Mouse (Mus musculus) MEL (cell line): ENCODE data around the gene Btbd3. TPM values are rescaled to one million over a fixed set of nuclear protein-coding genes. Genes with fewer than 3 reads are reported as not detected.

ENCODE experiments used
- DNase-seq: peaks from one replicate; pipeline ENCODE4 v3.0.0; 2011; ENCODE audit warnings: low read depth, low spot score
- H3K27ac ChIP-seq: 2 replicates; pipeline ENCODE4 v1.5.1; 2012; ENCODE audit warnings: low read depth, mild to moderate bottlenecking, control low read depth, low read length, moderate library complexity; ENCODE audit not compliant: control insufficient read depth
- H3K27me3 ChIP-seq, 2 experiments: fragments of 150-350 bp in 1 of 2; sonication (generic) in 1 of 2; 2 replicates each; pipeline ENCODE4 v1.6.1; 2012; ENCODE audit warnings: low read length in 2 of 2, mild to moderate bottlenecking in 2 of 2, improper control_type of control experiment in 1 of 2, moderate library complexity in 1 of 2; ENCODE audit not compliant: insufficient read depth in 2 of 2, control insufficient read depth in 1 of 2
- H3K36me3 ChIP-seq, 2 experiments: 2 replicates each; pipeline ENCODE4 v1.6.1; 2012 to 2014; ENCODE audit warnings: low read length in 2 of 2, improper control_type of control experiment in 1 of 2, inconsistent platforms in 1 of 2, mild to moderate bottlenecking in 1 of 2; ENCODE audit not compliant: insufficient read depth in 2 of 2, control insufficient read depth in 1 of 2
- H3K4me1 ChIP-seq, 2 experiments: fragments of 150-350 bp in 1 of 2; sonication (generic) in 1 of 2; 2 replicates each; pipeline ENCODE4 v1.6.1; 2012; ENCODE audit warnings: low read length in 2 of 2, improper control_type of control experiment in 1 of 2, mild to moderate bottlenecking in 1 of 2; ENCODE audit not compliant: insufficient read depth in 2 of 2, control insufficient read depth in 1 of 2
- H3K4me3 ChIP-seq, 2 experiments: fragments of 150-350 bp in 1 of 2; sonication (generic) in 1 of 2; 2 replicates each; pipeline ENCODE4 v1.5.1; 2012; ENCODE audit warnings: low read depth in 2 of 2, low read length in 2 of 2, mild to moderate bottlenecking in 2 of 2, moderate library complexity in 2 of 2, control low read depth in 1 of 2, improper control_type of control experiment in 1 of 2; ENCODE audit not compliant: control insufficient read depth in 1 of 2, insufficient read depth in 1 of 2
- H3K79me2 ChIP-seq: 2 replicates; pipeline ENCODE4 v1.6.1; 2012; ENCODE audit warnings: mild to moderate bottlenecking, low read length, moderate library complexity; ENCODE audit not compliant: control insufficient read depth, poor library complexity, insufficient read depth
- H3K9ac ChIP-seq: 2 replicates; pipeline ENCODE4 v1.6.1; 2012; ENCODE audit warnings: low read depth, mild to moderate bottlenecking, control low read depth, low read length, moderate library complexity; ENCODE audit not compliant: control insufficient read depth, poor library complexity, severe bottlenecking
- H3K9me3 ChIP-seq: fragments of 150-350 bp; sonication (generic); replicated peaks from 2 replicates; pipeline ENCODE4 v1.6.1; 2012; ENCODE audit warnings: mild to moderate bottlenecking, low read length, improper control_type of control experiment, moderate library complexity; ENCODE audit not compliant: insufficient read depth
- BHLHE40 ChIP-seq: IDR thresholded peaks from 2 replicates; pipeline ENCODE4 v1.6.1; 2012; ENCODE audit warnings: low read depth, mild to moderate bottlenecking, inconsistent platforms, low read length, improper control_type of control experiment, borderline replicate concordance
- GATA1 ChIP-seq: IDR thresholded peaks from 2 replicates; pipeline ENCODE4 v1.6.1; 2011; ENCODE audit warnings: low read depth, low read length, improper control_type of control experiment
- MAX ChIP-seq: IDR thresholded peaks from 2 replicates; pipeline ENCODE4 v1.6.1; 2011; ENCODE audit warnings: low read length, improper control_type of control experiment
- NELFE ChIP-seq: IDR thresholded peaks from 2 replicates; pipeline ENCODE4 v1.6.1; 2011; ENCODE audit warnings: low read depth, low read length, improper control_type of control experiment
- POLR2AphosphoS2 ChIP-seq: IDR thresholded peaks from 2 replicates; pipeline ENCODE4 v1.6.1; 2011; ENCODE audit warnings: low read length, improper control_type of control experiment
- RAD21 ChIP-seq: IDR thresholded peaks from 2 replicates; pipeline ENCODE4 v1.6.1; 2011; ENCODE audit warnings: mild to moderate bottlenecking, low read depth, low read length, improper control_type of control experiment
- SIN3A ChIP-seq: IDR thresholded peaks from 2 replicates; pipeline ENCODE4 v1.6.1; 2012; ENCODE audit warnings: low read length, improper control_type of control experiment, inconsistent platforms
- TBP ChIP-seq: IDR thresholded peaks from 2 replicates; pipeline ENCODE4 v1.8.0; 2011; ENCODE audit warnings: low read depth, low read length, improper control_type of control experiment
- TCF12 ChIP-seq: IDR thresholded peaks from 2 replicates; pipeline ENCODE4 v1.6.1; 2014; ENCODE audit warnings: low read depth, mild to moderate bottlenecking, inconsistent platforms, low read length, improper control_type of control experiment, moderate library complexity
- ZKSCAN1 ChIP-seq: IDR thresholded peaks from 2 replicates; pipeline ENCODE4 v1.6.1; 2012; ENCODE audit warnings: low read depth, mild to moderate bottlenecking, inconsistent platforms, low read length, improper control_type of control experiment, moderate library complexity
- ZNF384 ChIP-seq: IDR thresholded peaks from 2 replicates; pipeline ENCODE4 v1.6.1; 2012; ENCODE audit warnings: low read depth, mild to moderate bottlenecking, inconsistent platforms, low read length, improper control_type of control experiment
- polyA plus RNA-seq, 2 experiments: library from polyadenylated mRNA; stranded (reverse) in 1 of 2; unstranded in 1 of 2; fragments of >175 nt in 1 of 2; fragments of >200 nt in 1 of 2; gene quantifications; 2 replicates each; pipeline versions ENCODE4 v1.2.1 to v1.2.4; 2012; ENCODE audit warnings: low replicate concordance in 2 of 2, low read depth in 1 of 2; ENCODE audit not compliant: insufficient read length in 2 of 2, insufficient read depth in 1 of 2, missing spikeins in 1 of 2
- total RNA-seq: library from RNA; depleted of rRNA; stranded (reverse); fragments of 300-350 nt; gene quantifications from 2 replicates; pipeline ENCODE4 v1.2.3, GENCODE M21; 2012

Gene Btbd3
- total and polyA plus RNA-seq, 3 experiments: not detected

DNA sequence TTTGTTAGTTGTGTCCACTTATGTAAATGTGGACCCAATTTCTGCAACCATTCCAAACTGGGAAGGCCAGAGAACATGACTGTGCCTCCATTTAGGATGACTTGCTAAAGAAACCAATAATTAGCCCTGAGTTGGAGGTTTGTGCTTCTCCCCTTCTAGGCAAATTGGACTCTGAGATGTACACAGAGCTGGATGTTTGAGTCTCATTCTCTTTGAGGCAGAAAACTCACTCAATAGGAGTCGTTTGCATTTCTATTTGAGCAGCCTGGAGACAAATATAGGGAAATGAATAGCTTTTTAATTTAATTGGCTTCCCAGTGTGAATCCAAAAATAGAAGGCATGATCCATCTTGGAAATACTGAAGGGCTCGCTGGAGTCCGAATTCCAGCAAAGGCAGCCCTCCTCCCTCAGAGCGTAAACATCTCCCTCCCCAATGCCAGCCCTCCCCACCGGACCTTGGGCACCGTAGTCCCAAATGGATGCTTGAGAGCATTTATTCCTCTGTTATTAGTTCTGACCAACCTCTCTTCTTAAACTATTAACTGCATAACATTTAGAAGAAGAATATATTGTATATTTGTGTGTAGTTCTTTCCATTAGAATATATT lies 81.6 kb downstream of the Btbd3 start:
- H3K9ac ChIP-seq: no peak overlapping the region
- no peak overlapping the region for H3K27ac ChIP-seq
- H3K36me3 ChIP-seq: no peaks in the 10 kb centered on the region
- H3K27me3 ChIP-seq: no peaks in the 10 kb centered on the region
- DNase-seq: no peak
- TF ChIP-seq ZKSCAN1 (no peak), NELFE (no peak), SIN3A (no peak), MAX (no peak), BHLHE40 (no peak), RAD21 (no peak)
- no peaks in the 10 kb centered on the region for H3K9me3 ChIP-seq
- no peak overlapping the region for H3K4me3 ChIP-seq
- no peaks in the 10 kb centered on the region for H3K79me2 ChIP-seq
- no peaks in the 10 kb centered on the region for H3K4me1 ChIP-seq

DNA sequence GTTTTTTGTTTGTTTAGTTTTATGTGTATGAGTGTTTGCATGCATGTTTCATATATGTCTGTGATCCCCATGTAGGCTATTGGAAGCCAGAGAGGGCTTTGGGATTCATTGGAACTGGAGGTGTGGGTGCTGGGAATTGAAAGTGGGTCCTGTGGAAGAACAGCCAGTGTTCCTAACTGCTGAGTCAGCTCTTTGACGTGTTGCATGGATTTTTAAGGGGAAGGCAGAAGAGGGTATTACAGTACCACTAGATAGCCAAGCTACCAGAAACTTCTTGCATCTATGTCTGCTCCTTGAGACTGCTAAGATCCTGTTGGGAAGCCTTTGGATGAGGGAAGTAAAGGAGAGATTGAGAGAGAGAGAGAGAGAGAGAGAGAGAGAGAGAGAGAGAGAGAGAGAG lies 82.2 kb downstream of the Btbd3 start:
- no peak for DNase-seq
- Histone ChIP-seq H3K27ac (no peak overlapping the region), H3K4me3 (no peak overlapping the region), H3K27me3 (no peaks in the 10 kb centered on the region), H3K4me1 (no peaks in the 10 kb centered on the region), H3K36me3 (no peaks in the 10 kb centered on the region), H3K9me3 (no peaks in the 10 kb centered on the region), H3K9ac (no peak overlapping the region), H3K79me2 (no peaks in the 10 kb centered on the region)
- TF ChIP-seq GATA1: no peak
- TF ChIP-seq ZNF384: no peak
- TF ChIP-seq ZKSCAN1: no peak

DNA sequence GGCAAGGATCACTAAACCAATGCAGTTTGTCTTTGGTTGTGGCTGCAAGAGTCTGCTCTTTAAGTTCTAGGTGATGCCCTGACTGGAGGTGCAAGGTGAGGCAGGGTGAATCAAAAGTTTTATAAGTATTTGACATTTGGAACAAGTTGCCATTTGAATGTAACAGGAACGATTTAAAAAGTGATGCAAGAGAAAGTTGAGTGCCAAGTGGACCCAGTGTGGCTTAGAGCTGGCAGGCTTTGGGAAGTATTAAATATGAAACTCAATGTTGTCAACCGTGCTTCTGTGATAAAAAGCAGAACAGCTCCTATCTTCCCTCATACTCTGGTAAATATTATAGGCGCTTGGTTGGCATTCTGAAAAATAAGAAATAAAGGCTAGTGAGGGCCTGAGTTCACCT lies 99.0 kb downstream of the Btbd3 start:
- no peaks in the 10 kb centered on the region for H3K36me3 ChIP-seq
- TF ChIP-seq BHLHE40 (no peak), POLR2AphosphoS2 (no peak), GATA1 (no peak), TCF12 (no peak), TBP (no peak)
- no peak for DNase-seq
- H3K79me2 ChIP-seq: no peaks in the 10 kb centered on the region
- no peak overlapping the region for H3K4me3 ChIP-seq
- no peak overlapping the region for H3K9ac ChIP-seq
- no peak overlapping the region for H3K27ac ChIP-seq
- no peaks in the 10 kb centered on the region for H3K9me3 ChIP-seq
- no peaks in the 10 kb centered on the region for H3K27me3 ChIP-seq
- H3K4me1 ChIP-seq: no peaks in the 10 kb centered on the region
